Mouse (Mus musculus): ENCODE measurements at regions not wholly inside any gene's neighbourhood (a gene's known extent, or its start where the extent isn't known, plus 50 kb on each side); places are given as distances from the start of the nearest gene placed in this dataset.

DNA sequence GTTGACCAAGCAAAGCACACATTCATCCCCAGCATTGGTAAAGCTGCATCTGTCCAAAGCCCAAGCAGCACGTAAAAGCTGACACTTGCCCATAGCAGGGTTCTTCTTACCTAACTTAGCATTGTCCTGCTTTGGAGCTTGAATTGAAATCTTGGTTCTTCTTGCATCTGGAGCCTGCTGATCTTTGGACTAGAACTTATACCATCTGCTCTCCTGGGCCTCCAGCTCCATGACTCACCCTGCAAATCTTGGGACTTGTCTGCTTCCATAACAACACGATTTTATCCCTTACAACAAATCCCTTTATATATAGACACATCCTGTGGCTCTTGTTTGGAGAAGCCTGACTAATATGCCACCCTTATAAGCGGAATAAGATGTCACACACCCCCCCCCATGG is 74.1 kb upstream of the Slc22a23 start:
- TF ChIP-seq CTCF (IDR thresholded peaks at IDR 0.05) = no peak
- no peak for TF ChIP-seq POLR2A (IDR thresholded peaks at IDR 0.05; ENCODE audit: insufficient read depth, low read depth, low read length)
- TF ChIP-seq EP300 (IDR thresholded peaks at IDR 0.05; ENCODE audit: insufficient read depth, low read depth, low read length) = no peak

Measured in heart, adult 2 months (tissue).